Mouse (Mus musculus): ENCODE measurements around the gene St3gal3.

The St3gal3 gene

GRCm38 (mm10) chr4:118141511-118141910 lies 6.8 kb upstream of the St3gal3 start:
- no peak for DNase-seq (ENCODE audit: low spot score)

DNA sequence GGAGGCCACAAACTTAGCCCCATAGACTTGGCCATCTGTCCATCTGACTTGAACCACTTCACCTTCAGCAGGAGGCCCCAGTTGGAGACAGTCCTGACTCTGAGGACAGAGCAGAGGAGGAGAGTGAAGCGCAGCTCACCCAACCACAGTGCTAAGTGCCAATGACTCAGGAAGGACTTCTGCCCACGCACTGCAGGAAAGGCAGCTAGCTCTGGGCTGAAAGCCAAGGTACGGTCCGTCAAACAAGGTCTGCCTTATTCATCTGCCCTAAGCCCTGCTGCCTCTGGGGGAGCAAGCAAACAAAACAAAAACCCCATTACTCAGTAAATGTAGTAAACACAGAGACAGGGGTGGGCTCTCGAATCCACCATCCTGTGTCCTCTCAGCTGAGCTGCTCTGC lies 4.2 kb upstream of the St3gal3 start:
- DNase-seq (ENCODE audit: low spot score) = no peak

DNA sequence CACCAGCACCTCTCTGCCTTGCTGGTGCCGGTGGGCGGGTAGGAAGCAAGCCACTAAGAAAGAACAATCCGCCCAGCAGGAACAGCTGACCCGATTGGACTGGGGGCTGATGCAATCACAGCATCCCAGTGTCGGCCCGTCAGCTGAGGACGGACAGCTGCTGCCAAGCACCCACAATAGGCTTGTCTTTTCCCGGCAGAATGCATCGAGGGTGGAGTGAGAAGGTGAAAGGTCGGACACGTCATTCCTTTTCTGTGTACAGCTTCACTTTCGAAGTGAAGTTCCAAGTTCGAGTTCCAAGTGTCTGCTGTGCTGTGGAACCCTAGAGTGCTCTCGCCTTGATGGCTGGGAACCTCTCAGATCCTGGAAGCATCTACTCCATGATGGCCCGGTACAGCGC lies 3.1 kb upstream of the St3gal3 start:
- no peak for DNase-seq (ENCODE audit: low spot score)

DNA sequence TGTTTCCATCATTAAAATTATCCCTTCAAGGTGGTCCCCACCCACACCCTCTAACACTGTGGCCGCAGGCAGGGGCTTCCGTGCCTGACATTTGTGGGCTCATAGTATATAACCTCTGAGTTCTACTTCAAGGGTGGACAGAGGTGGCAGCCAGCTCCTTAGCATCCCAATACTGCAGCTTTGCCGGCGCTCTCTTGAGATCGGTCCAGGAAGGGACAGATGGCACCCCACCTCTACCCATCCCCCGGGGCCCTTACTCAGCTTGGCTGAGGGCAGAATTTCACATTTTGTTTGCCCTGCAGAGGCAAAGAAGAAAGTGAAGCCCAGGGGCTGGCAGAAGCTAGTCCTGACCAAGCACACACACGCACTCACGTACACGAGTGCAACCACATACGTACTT lies 2.6 kb upstream of the St3gal3 start:
- DNase-seq (ENCODE audit: low spot score) = no peak

- DNase-seq (ENCODE audit: low spot score) = no peak
These were observed 700 bp upstream of the St3gal3 start for GRCm38 (mm10) chr4:118135414-118135813.

GRCm38 (mm10) chr4:118131329-118131728 lies 3.4 kb downstream of the St3gal3 start:
- DNase-seq (ENCODE audit: low spot score) = no peak

GRCm38 (mm10) chr4:118123030-118123704 lies 11.5 kb downstream of the St3gal3 start:
- DNase-seq (ENCODE audit: low spot score) = no peak

DNA sequence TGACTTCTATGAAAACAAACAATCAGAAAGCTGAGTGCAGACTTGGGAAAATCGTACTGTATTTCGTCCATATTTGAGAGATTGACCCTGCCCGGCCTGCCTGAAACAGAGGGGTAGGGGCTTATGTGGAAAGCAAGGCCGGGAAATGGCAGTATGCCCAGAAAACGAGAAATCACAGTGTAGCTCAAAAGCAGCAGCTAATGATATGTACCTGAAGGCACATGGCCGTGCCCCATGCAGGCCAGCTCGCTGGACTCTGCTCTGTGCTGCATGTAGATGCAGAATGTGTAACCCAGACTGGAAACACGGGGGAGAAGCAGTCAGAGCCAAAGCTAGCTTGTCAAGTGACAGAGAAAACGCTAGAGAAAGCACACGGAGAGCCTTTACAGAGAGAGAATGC lies 12.6 kb downstream of the St3gal3 start:
- DNase-seq (ENCODE audit: low spot score) = no peak

GRCm38 (mm10) chr4:118117565-118117964 lies 17.1 kb downstream of the St3gal3 start:
- no peak for DNase-seq (ENCODE audit: low spot score)

- no peak for DNase-seq (ENCODE audit: low spot score)
These were observed 18.6 kb downstream of the St3gal3 start for GRCm38 (mm10) chr4:118116098-118116497.

DNA sequence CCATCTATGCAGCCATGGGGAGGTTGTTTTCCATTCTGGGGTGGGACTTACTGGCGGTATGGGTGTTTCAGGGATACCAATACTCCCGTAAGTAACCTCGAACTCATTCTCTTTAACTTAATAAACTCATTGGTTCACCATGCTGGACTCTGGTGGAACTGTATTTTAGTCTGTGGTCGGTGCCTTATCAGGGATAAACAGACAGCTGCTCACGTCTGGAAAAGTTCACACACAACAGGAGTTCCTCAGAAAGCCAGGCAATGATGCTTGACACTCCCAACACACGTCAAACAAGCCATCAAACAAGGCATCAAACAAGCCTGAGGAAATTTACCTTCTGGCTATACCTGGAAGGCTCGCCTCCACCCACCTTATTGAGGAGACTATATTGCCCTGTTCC lies 19.6 kb downstream of the St3gal3 start:
- DNase-seq (ENCODE audit: low spot score) = no peak

- no peak for DNase-seq (ENCODE audit: low spot score)
These were observed 22.1 kb downstream of the St3gal3 start for GRCm38 (mm10) chr4:118112601-118113000.

GRCm38 (mm10) chr4:118109649-118110048 lies 25.1 kb downstream of the St3gal3 start:
- no peak for DNase-seq (ENCODE audit: low spot score)

DNA sequence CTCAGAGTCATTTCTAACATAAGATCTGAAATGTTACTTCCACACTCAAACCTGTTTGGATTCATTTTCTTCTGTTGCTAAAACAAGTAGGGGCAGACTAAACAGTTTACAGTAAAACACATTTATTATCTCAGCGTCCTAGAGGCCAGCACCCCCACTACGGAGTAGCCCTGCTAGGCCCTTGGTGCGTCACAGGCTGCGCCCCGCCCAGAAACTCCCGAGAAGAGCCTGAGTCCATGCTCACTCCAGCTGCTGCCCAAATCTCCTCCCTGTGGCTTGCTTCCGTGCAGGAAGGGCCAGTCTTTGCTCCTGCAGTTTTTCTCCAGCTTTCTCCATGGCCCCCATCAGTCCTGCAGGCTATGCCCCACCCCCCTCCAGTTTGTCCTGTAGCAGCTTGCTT lies 25.9 kb downstream of the St3gal3 start:
- no peak for DNase-seq (ENCODE audit: low spot score)

DNA sequence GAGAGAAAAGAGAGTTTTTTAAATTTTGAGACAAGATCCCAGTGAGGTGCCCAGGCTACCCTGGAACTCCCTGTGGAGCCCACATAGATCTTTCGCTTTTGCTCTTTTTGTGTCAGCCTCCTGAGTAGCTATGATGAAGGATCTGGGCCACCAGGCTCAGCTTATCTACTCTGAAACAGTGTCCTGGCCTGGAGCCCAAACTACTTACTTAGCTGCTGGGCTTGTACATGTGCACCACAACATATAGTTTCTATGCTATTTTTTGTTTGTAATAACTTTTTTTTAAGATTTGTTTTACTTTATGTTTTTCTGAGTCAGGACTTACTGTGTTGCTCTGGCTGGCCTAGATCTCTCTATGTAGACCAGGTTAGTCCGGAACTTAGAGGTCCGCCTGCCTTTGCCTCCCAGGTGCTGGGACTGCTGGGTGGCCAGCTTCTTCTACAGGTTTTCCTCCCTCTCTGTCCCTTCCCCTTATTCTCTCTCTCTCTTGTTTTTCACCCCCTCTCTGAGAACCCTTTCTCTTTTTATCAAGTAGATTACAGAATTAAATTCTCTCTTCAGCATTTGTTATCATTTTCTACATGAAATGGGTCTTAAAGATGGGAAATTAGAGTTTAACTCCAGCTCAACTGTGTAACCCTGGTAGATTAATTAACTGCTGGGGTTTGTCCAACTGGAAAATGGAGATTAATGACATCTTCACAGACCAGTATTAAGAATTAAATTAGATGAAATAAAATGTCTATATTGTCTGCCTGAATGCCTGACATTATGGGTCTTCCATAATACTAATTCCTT lies 29.3 kb downstream of the St3gal3 start:
- no peak for DNase-seq (ENCODE audit: low spot score)

DNA sequence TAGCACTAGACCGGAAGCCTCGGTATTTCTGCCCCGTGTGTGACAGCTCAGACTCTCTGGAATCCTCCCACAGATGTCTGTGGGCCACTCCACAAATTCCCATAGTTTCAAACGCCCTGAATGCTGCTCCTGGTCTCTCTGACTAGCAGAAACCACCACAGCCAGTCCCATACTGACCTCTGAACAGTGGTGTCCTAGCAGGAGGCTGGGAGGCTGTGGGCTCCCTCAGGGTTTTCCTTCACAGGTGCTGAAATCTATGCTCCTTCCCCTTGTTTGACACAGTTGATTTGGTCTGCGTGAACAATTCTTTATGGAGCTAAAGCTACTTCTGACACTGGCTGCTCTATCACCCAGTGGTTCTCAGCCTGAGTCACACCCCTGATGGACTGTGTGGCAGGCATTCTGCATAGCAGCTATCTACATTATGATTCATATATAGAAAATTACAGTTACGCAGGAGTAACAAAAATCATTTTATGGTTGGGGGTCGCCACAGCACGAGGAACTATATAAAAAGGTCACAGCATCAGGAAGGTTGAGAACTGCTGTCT lies 31.4 kb downstream of the St3gal3 start:
- no peak for DNase-seq (ENCODE audit: low spot score)

DNA sequence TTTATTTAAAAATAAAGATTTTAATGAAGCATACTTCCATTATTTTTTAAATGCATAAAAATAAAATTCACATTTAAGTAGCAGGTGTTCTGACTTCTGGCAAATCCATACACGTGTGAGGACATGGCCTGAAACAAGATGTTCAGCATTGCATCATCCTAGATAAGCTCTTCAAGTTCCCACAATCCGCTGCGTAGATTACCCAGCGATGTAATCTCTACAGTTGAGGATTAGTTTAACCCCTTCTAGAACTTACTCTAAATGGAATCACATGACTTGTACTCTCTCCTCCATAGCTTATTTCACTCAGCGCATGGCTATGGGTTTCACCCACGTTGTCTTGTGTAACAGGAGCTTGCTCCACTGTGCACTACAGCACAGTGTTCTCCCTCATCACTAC lies 33.2 kb downstream of the St3gal3 start:
- no peak for DNase-seq (ENCODE audit: low spot score)

DNA sequence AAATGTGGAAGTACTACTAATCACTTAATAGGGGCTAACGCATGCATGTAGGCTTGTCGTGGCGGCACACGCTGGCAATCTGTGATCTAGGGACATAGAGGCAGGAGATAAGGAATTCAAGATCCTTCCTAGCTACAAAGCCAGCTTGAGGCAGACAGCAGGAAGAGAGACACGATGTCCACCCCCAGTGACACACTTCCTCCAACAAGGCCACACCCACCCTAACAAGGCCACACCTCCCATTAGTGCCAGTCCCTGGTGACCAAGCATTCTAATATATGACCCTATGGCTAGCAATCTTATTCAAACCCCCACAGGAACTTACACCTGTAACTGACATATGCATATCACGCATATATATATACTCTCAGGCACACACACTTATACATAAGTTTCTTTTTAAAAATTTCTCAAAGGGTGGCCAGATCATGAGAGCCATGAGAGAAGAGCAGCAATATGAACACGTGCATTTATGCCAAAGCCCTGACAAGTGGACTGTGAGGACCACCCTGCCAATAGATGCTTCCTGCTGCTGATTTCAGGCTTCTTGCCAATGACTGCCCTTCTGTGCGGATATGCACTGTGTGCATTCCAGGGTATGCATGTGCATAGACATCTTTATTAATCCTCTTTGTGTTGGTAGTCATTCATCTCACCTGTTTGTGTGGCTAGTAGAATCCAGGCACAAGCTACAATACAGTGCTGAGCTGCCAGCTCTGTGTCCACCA lies 34.9 kb downstream of the St3gal3 start:
- no peak for DNase-seq (ENCODE audit: low spot score)

DNA sequence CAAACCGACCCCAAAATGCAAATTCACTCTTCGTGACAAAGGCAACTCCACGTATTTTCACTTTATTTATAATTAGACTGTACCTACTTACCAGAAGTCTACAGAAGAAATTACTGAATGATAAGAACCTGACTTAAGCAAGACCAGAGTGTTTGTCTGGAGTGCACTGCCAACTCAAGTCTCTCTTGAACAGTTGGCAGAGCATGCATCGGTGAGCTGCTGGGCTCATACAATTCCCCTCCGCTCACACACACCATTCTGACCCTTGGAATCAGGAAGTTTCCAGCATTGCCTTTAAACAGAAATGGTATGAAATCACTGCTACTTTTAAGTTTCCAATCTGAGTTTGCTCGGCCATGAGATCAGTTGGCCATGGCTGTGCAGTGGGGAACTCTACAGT lies 36.1 kb downstream of the St3gal3 start:
- no peak for DNase-seq (ENCODE audit: low spot score)

DNA sequence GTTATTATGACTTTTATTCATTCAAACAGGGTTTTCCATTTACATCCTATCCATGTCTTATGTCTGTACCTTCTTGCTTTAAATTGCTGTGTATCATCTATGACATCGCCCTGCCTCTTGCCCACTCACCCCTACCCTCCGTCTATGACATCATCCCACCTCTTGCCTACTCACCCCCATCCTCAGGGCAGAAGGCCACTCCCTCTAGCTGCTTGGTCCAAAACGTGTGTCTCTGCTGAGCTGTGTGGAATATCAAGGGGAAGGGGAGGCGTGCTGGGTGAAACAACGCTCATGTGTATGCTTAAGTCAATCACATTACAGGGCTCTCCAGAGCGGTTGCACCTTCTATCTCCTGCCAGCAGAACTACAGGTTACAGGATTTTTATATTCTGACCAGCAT lies 38.6 kb downstream of the St3gal3 start:
- no peak for DNase-seq (ENCODE audit: low spot score)

DNA sequence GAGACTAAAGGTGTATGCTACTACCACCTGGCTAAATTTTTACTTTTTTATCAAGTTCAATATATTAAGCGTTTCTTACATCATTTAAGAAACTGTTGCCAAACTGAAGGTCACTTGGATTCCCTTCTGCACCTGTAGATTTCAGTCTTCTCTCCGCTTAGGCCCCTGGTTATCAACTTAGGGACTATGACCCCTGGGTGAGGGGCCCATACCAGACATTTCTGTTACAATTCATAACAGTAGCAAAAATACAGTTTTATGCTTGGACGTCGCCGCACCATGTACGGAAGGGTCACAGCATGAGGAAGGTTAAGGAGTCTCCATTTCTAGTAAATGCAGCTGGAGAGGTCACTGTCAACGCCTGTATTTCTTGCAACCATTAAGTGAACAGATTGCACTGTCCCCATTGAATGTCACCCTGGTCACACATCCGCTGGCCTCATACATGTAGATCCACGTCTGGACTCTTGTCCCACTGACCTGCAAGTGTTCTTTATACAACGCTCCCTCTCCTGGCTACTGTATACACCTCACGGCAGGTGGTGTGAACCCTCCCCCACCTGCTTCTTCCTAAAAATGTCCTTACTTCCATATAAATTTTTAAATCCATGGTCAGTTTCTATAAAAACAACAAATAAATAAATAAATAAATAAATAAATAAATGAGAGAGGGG lies 41.8 kb downstream of the St3gal3 start:
- DNase-seq (ENCODE audit: low spot score) = no peak

DNA sequence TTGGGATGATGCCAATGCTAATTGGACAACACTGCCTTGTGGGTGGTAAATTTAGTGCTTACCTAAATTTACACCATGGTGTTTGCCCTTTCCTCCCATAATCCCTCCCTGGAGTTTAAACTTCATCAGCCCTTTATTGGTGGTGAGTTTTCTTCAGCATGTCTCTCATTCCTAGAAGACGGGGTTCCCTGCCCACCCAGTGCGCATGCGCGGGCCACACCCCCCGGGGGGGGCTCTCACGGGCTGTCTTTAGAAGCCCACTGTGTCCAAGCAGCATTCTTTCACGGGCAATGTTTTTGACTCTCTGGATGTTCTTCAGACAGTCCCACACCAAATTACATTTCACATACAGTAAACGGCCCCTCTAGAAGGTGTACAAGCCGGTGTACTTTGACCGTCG lies 44.3 kb downstream of the St3gal3 start:
- DNase-seq (ENCODE audit: low spot score) = no peak

Measured in retina, embryonic 14.5 days (tissue).